Mouse (Mus musculus) limb, embryonic 12.5 days (tissue): ENCODE measurements around the gene Ubac2. TPM values are rescaled to one million over a fixed set of nuclear protein-coding genes. Genes with fewer than 3 reads are reported as not detected.

Experiments used
- ATAC-seq: fragments of 200-750 bp; cut with Nextera tagmentation; 2 replicates; pipeline ENCODE4 v1.8.0; 2017; ENCODE audit warnings: low read depth, moderate TSS enrichment; ENCODE audit not compliant: insufficient number of reproducible peaks, insufficient read depth, low FRiP score, low TSS enrichment
- H3K27ac ChIP-seq: fragments of 300-500 bp; sonication (generic); 2 replicates; pipeline ENCODE4 v1.5.1; 2016; ENCODE audit warnings: mild to moderate bottlenecking, moderate library complexity
- H3K27me3 ChIP-seq: fragments of 300-500 bp; sonication (generic); 2 replicates; pipeline ENCODE4 v1.6.1; 2016; ENCODE audit warnings: mild to moderate bottlenecking, moderate library complexity
- H3K36me3 ChIP-seq: fragments of 300-500 bp; sonication (generic); 2 replicates; pipeline ENCODE4 v1.6.1; 2016; ENCODE audit warnings: mild to moderate bottlenecking, moderate library complexity
- H3K4me1 ChIP-seq: fragments of 300-500 bp; sonication (generic); replicated peaks from 2 replicates; pipeline ENCODE4 v1.6.1; 2016
- H3K4me2 ChIP-seq: fragments of 300-500 bp; sonication (generic); 2 replicates; pipeline ENCODE4 v1.6.1; 2016; ENCODE audit warnings: mild to moderate bottlenecking, moderate library complexity
- H3K4me3 ChIP-seq: fragments of 300-500 bp; sonication (generic); replicated peaks from 2 replicates; pipeline ENCODE4 v1.5.1; 2016; ENCODE audit warnings: mild to moderate bottlenecking
- H3K9ac ChIP-seq: fragments of 300-500 bp; sonication (generic); replicated peaks from 2 replicates; pipeline ENCODE4 v1.6.1; 2016; ENCODE audit warnings: mild to moderate bottlenecking, moderate library complexity
- H3K9me3 ChIP-seq: fragments of 300-500 bp; sonication (generic); 2 replicates; pipeline ENCODE4 v1.6.1; 2016; ENCODE audit warnings: mild to moderate bottlenecking, moderate library complexity
- WGBS: fragments of 180-500 bp; shearing (Covaris S2); methylation state at CpG from one replicate; pipeline ENCODE4 v1.1.7; 2016; 5-methylcytosine and 5-hydroxymethylcytosine counted together
- polyA plus RNA-seq: library from polyadenylated mRNA; unstranded; fragments of >200 nt; fragmentation: Nextera tagmentation; extraction: Ambion mirVana; gene quantifications from 2 replicates; pipeline ENCODE4 v1.2.1, GENCODE M21; 2016

The Ubac2 gene
- polyA plus RNA-seq, 1 experiment from 2014 or later: 63.1 TPM

DNA sequence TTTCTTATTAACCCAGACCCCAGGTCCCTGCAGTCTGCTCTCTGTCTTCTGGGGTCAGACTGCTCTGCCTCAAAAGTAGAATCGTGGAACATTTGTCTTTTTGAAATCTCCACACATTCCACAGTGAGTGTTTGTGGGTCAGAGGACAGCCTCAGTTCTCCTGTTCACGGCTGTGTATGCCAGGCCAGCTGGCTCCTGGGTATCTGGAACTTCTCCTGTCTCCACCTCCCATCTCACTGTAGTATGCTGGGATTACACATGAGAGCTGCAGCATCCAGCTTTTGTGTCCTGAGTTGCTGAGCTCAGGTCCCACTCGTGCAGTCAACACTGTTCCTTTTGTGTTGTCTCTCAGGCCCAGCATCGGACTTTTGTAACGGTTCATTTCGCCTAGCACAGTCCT is 46.5 kb downstream of the Ubac2 start:
- Histone ChIP-seq H3K36me3 (no peaks in the 10 kb centered on the region), H3K27me3 (no peaks in the 10 kb centered on the region), H3K27ac (no peak overlapping the region), H3K4me2 (no peak overlapping the region), H3K4me1 (peaks cover 10% of the 10 kb centered on the region; the same call in 1 of the 2 replicates), H3K9ac (no peak overlapping the region), H3K4me3 (no peak overlapping the region), H3K9me3 (no peaks in the 10 kb centered on the region)
- ATAC-seq: no peak
- 88% methylated on average over 6 of the region's 6 CpGs for WGBS

DNA sequence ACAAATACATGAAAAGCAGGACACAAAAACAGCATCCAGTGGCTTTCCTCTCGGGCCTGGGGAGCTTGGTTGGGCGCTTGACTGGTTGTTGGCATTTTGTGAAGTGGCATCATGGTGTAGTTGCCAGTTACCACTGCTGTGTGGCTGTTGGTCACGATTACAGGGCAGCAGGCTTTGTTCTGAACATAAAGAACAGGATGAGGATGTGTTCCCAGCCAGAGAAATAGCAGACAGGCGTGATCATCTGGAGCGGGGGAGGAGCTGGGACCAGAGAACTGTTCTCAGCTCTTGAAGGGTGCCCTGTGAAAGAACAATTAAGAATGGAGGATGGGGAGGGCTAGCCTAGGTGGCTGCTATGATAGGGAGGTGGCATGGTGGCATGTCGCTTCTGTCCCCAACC is 48.5 kb downstream of the Ubac2 start:
- Histone ChIP-seq H3K9me3 (no peaks in the 10 kb centered on the region), H3K4me3 (no peak overlapping the region), H3K4me1 (peaks cover 5% of the 10 kb centered on the region; the same call in 1 of the 2 replicates), H3K27ac (no peak overlapping the region), H3K36me3 (no peaks in the 10 kb centered on the region), H3K4me2 (no peak overlapping the region), H3K27me3 (no peaks in the 10 kb centered on the region), H3K9ac (no peak overlapping the region)
- ATAC-seq: no peak
- 85% methylated on average over 6 of the region's 6 CpGs for WGBS

GRCm38 (mm10) chr14:121927451-121927850 is 49.0 kb downstream of the Ubac2 start:
- 95% methylated on average over 8 of the region's 8 CpGs for WGBS
- Histone ChIP-seq H3K27ac (no peak overlapping the region), H3K9ac (no peak overlapping the region), H3K9me3 (no peaks in the 10 kb centered on the region), H3K27me3 (no peaks in the 10 kb centered on the region), H3K4me1 (peaks cover 5% of the 10 kb centered on the region; the same call in 1 of the 2 replicates), H3K4me2 (no peak overlapping the region), H3K36me3 (no peaks in the 10 kb centered on the region), H3K4me3 (no peak overlapping the region)
- no peak for ATAC-seq

GRCm38 (mm10) chr14:121928375-121929137 is 50.1 kb downstream of the Ubac2 start:
- Histone ChIP-seq H3K9ac (no peak overlapping the region), H3K36me3 (no peaks in the 10 kb centered on the region), H3K4me3 (no peak overlapping the region), H3K27ac (no peak overlapping the region), H3K4me1 (peaks cover 2% of the 10 kb centered on the region; the same call in 1 of the 2 replicates), H3K9me3 (no peaks in the 10 kb centered on the region), H3K27me3 (no peaks in the 10 kb centered on the region), H3K4me2 (no peak overlapping the region)
- 73% methylated on average over 8 of the region's 8 CpGs for WGBS
- no peak for ATAC-seq

DNA sequence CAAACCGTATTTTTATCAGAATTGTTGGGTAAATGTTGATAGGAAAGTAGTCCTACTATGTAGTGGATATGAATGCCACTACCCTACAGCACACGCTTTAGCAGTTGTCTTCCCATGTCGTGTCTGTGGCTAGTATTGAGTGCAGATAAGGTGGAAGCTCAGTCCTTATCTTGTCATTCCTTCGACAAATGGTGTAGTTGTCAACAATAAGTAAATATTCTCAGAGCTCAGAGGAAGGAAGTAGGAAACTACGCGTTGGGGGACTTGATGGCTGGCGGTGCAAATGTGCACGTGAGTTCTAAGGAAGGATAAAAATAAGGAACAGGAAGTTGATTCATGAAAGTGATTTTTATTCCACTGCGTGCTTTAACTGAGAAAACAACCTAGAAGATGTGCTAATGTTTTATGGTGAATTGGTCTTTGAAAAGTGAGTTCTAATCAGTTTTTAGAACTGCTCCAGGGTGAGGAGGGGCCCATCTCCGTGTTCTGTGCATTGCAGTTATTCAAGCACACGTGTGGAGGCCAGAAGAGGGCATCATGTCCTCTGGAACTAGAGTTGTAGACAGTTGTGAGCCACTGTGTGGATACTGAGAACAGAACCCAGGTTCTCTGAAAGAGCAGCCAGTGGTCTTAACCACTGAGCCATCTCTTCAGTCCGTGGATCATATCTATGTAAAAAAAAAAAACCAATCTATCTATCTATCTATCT is 51.0 kb downstream of the Ubac2 start:
- H3K27ac ChIP-seq: no peak overlapping the region
- no peak overlapping the region for H3K4me2 ChIP-seq
- no peaks in the 10 kb centered on the region for H3K27me3 ChIP-seq
- 87% methylated on average over 12 of the region's 12 CpGs for WGBS
- ATAC-seq: no peak
- peaks cover 8% of the 10 kb centered on the region for H3K36me3 ChIP-seq
- H3K4me1 ChIP-seq: no peaks in the 10 kb centered on the region
- no peak overlapping the region for H3K9ac ChIP-seq
- H3K9me3 ChIP-seq: no peaks in the 10 kb centered on the region
- no peak overlapping the region for H3K4me3 ChIP-seq

GRCm38 (mm10) chr14:121930731-121931383 is 52.4 kb downstream of the Ubac2 start:
- H3K27me3 ChIP-seq: no peaks in the 10 kb centered on the region
- H3K27ac ChIP-seq: no peak overlapping the region
- H3K9me3 ChIP-seq: peaks cover 9% of the 10 kb centered on the region
- no peak overlapping the region for H3K4me2 ChIP-seq
- 87% methylated on average over 7 of the region's 7 CpGs for WGBS
- no peak overlapping the region for H3K4me3 ChIP-seq
- no peaks in the 10 kb centered on the region for H3K4me1 ChIP-seq
- no peak for ATAC-seq
- H3K36me3 ChIP-seq: peaks cover 18% of the 10 kb centered on the region
- no peak overlapping the region for H3K9ac ChIP-seq

DNA sequence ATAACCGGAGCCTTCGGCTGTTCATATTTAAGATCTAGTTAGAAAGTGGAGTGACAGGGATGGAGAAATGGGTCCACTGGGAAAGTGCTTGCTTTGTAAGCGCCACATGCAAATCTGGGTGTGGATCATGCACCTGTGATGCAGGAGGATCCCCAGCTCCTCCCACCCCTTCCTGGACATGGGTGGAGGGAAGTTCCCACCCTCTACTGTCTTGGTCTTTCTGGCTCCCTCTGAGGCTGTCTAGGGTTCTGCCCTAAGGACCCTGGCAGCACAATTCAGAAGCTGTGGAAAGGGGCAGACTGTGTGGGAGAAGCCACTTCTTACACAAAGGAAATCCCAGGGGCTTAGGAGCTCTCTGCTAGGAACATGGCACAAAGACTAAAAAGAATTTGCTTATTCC is 53.2 kb downstream of the Ubac2 start:
- ATAC-seq: no peak
- H3K9ac ChIP-seq: no peak overlapping the region
- H3K4me1 ChIP-seq: no peaks in the 10 kb centered on the region
- H3K4me2 ChIP-seq: no peak overlapping the region
- peaks cover 13% of the 10 kb centered on the region for H3K9me3 ChIP-seq
- H3K4me3 ChIP-seq: no peak overlapping the region
- peaks cover 22% of the 10 kb centered on the region for H3K36me3 ChIP-seq
- H3K27ac ChIP-seq: no peak overlapping the region
- 91% methylated on average over 3 of the region's 3 CpGs for WGBS
- no peaks in the 10 kb centered on the region for H3K27me3 ChIP-seq

DNA sequence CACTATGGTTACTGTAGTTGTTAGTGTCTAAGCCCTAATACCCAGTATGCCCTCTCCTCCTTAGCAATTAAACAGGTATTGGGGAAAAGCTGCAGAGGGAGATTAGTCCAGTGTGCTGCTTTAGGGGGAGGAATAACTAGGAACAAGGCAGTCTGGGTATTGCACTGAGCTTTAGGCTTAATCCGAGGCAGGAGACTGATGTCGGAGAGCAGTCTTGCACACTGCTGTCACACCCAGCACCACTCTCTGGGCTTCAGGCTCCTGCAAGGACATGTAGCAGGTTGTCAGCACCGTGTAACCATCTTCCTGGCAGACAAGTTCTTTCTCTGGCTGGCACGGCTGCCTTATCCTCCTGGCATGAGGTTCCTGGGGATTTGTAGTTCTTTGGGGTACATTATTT is 53.8 kb downstream of the Ubac2 start:
- Histone ChIP-seq H3K9me3 (peaks cover 13% of the 10 kb centered on the region), H3K9ac (no peak overlapping the region), H3K27me3 (no peaks in the 10 kb centered on the region), H3K36me3 (peaks cover 22% of the 10 kb centered on the region), H3K27ac (no peak overlapping the region), H3K4me3 (no peak overlapping the region), H3K4me2 (no peak overlapping the region), H3K4me1 (no peaks in the 10 kb centered on the region)
- no peak for ATAC-seq
- 94% methylated on average over 4 of the region's 4 CpGs for WGBS

DNA sequence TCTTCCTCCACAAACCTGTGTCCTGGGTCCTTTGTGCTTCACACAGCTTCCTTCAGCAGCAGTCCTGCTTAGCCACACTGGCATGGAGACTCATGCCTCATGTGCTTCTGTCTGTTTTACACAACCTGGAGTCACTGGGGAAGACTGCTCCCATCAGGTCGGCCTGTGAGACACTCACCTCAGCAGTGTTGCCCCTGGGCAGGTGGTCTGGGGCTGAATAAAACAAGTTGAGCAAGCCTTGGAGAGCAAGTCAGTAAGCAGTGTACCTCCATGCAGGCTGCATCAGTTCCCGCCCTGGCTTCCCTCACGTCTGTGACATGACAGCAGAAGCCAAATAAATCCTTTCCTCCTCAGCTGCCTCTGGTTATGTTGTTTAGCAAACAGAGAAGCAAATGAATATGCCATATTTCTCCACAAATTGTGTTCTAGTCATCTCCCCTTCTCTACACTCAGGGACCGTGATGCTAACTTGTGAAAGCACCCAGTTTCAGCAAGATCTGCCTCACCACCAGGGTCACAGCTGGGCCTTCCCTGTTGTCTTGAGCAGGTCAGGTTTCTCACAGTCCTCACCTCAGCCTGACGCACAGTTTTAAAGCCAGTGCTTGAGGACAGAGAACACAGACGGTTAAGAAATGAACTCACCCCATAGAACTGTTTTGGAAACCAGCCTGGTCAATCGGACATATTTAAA is 55.6 kb downstream of the Ubac2 start:
- 89% methylated on average over 7 of the region's 7 CpGs for WGBS
- Histone ChIP-seq H3K4me3 (no peak overlapping the region), H3K27ac (no peak overlapping the region), H3K9ac (no peak overlapping the region), H3K36me3 (peaks cover 25% of the 10 kb centered on the region), H3K9me3 (peaks cover 13% of the 10 kb centered on the region), H3K4me2 (no peak overlapping the region), H3K4me1 (no peaks in the 10 kb centered on the region; the same call in 1 of the 2 replicates), H3K27me3 (no peaks in the 10 kb centered on the region)
- no peak for ATAC-seq

- no peak for ATAC-seq
- Histone ChIP-seq H3K27me3 (no peaks in the 10 kb centered on the region), H3K4me2 (no peak overlapping the region), H3K27ac (no peak overlapping the region), H3K9ac (no peak overlapping the region), H3K4me3 (no peak overlapping the region), H3K4me1 (no peaks in the 10 kb centered on the region; the same call in 1 of the 2 replicates), H3K9me3 (peaks cover 13% of the 10 kb centered on the region), H3K36me3 (peaks cover 25% of the 10 kb centered on the region)
- WGBS: 85% methylated on average over 5 of the region's 5 CpGs
Measured at GRCm38 (mm10) chr14:121934597-121934946, 56.2 kb downstream of the Ubac2 start.

GRCm38 (mm10) chr14:121936356-121936755 is 57.9 kb downstream of the Ubac2 start:
- Histone ChIP-seq H3K4me2 (no peak overlapping the region), H3K9ac (no peak overlapping the region), H3K27ac (no peak overlapping the region), H3K9me3 (peaks cover 13% of the 10 kb centered on the region), H3K36me3 (peaks cover 25% of the 10 kb centered on the region), H3K4me1 (no peaks in the 10 kb centered on the region; the same call in 1 of the 2 replicates), H3K27me3 (no peaks in the 10 kb centered on the region), H3K4me3 (no peak overlapping the region)
- 94% methylated on average over 4 of the region's 4 CpGs for WGBS
- ATAC-seq: no peak
